Mouse (Mus musculus) neutrophil, adult 83 days (primary cell): Measurements from ENCODE around the gene Tppp3. TPM values are rescaled to one million over a fixed set of nuclear protein-coding genes. Genes with fewer than 3 reads are reported as not detected.

ENCODE experiments used
- total RNA-seq, 2 experiments: library from RNA; stranded (reverse); gene quantifications; one replicate each; pipeline ENCODE4 v1.2.4; 2023

Tppp3 gene
- total RNA-seq, result 1 to 10 TPM; 6.6 to 8.5 TPM

DNA sequence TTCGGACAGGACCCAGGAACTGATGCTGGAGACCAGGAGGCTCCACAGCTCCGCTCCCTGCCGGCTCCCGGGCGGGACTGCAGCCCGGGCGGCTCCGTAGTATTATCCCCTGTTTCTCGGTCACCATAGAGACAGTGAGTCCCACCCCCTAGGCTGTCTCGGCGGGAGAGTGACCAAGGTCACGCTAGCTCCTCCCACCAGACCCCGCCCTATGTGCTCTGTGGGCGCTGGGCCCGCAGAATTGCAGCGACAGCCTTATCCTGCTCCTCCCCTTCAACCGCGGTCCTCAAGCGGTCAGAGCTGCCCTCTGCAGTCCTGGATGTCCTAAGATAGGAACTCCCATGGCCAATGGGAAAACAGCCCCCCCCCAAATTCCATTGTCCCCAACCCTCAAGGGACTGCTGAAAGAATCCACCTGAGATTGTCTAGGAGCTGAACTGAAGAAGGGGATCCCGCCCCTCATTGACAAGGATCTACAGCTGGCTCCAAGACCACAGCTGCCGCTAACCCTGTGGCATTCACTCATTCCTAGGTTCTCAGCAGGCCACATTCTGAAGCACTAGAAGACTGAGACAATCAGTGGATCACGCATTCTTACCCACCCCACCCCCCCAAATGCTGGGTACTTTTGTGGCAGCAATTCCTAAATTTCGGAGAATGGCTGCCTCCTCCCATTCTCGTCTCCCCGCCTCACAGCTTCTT is at the start of gene Tppp3:
Gene Tppp3 (minus strand): TSS at position 213 of the 702 bp plus-strand sequence.

DNA sequence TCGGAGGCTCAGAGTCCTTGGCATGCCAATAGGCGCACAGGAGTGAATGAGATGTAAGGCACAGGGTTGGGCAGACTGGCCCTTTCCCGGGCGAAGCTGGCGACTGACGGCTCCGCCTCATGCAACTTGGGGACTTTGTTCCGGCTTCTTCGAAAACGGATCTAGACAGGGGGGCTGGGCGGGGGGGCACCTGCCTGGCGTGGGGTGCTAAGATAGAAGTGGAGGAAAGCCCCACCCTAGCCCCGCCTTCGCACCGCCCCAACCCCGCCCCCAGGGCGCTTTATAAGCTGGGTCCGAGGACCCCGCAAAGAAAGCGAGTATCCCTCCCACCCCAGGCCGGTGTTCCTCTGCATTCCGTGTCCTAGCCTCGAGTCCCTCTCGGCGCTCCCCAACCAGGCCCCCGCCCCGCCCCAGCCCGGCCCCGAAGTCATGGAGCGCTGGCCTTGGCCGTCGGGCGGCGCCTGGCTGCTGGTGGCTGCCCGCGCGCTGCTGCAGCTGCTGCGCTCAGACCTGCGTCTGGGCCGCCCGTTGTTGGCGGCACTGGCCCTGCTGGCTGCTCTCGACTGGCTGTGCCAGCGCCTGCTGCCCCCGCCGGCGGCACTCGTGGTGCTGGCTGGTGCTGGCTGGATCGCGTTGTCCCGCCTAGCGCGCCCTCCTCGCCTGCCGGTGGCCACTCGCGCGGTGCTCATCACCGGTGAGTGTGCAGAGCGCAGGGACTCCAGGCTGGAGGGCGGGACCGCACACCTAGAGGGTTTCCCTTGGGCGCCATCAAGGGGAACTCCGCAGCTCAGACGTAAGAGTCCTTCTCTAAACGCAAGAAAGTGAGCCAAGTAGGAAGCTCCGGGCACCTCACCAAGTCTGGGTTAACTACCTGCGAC is 47.3 kb upstream of the Tppp3 start, which contains the start of gene Hsd11b2:
Gene Hsd11b2 (plus strand): TSS at position 320 of the 878 bp plus-strand sequence.

DNA sequence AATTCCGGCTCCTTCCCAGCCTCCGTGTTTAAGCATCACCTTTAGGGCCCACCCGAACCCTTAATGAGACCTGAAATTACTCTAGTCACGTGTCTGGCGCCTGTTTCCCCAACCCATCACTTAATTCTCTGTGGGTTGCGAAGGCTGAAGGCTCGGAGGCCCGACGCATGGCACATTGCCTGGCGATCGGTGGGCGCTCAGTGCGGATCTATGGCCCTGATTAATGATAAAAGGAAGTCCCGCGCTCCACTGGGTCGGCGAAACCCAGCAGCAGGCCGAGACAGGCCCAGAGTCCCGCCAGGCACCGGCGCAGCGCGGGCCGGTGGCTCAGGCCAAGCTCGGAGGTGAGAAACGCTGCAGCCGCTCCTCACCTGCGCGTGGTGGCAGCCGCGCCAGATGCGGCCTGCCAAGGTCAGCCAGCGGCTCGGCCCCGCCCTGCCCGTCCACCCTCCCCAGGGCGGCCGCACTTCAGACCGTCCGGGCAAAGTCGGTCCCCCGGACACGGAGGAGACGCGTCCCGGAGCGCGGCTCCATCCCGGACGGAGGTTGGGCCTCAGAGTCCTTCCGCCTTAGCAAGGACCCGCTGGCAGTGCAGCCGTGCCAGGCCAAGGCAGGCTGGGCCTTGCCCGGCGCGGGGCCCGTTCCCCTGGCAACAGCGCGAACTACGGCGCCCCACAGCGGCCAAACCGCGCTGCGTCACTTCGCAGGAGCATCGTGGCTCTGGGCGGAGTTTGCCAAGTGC is 25.3 kb upstream of the Tppp3 start, which contains the start of gene Zdhhc1:
Gene Zdhhc1 (minus strand): TSS at position 464 of the 742 bp plus-strand sequence.

Other genes starting within 250 kb of the Tppp3 start
- 10 to 100 TPM; 28.4 to 40.9 TPM for gene D230025D16Rik, start 246.4 kb downstream of the Tppp3 start, total RNA-seq
- gene B3gnt9, start 216.4 kb downstream of the Tppp3 start, total RNA-seq, result 1 to 10 TPM in 1 of 2 experiments, under 1 TPM in 1; 0.46 to 1.0 TPM
- 10 to 100 TPM; 14.7 to 15.1 TPM for gene Tradd, start 206.9 kb downstream of the Tppp3 start, total RNA-seq
- gene Fbxl8, start 206.9 kb downstream of the Tppp3 start, total RNA-seq, result 1 to 10 TPM; 4.4 to 7.2 TPM
- under 1 TPM in 1 of 2 experiments, not detected in 1; 0.75 TPM for gene Hsf4, start 201.7 kb downstream of the Tppp3 start, total RNA-seq
- not detected for gene Nol3, start 195.4 kb downstream of the Tppp3 start, total RNA-seq
- gene 4931428F04Rik, start 181.7 kb downstream of the Tppp3 start, total RNA-seq, result 1 to 10 TPM; 1.4 to 1.8 TPM
- gene Exoc3l, start 175.4 kb downstream of the Tppp3 start, total RNA-seq, result 1 to 10 TPM; 1.0 to 1.5 TPM
- gene E2f4, start 173.9 kb downstream of the Tppp3 start, total RNA-seq, result 10 to 100 TPM; 58.9 to 66.0 TPM
- gene Elmo3, start 165.9 kb downstream of the Tppp3 start, total RNA-seq, result 1 to 10 TPM in 1 of 2 experiments, under 1 TPM in 1; 0.81 to 1.7 TPM
- gene Lrrc29, start 145.2 kb downstream of the Tppp3 start, total RNA-seq, result 1 to 10 TPM; 5.8 to 6.6 TPM
- gene Tmem208, start 145.2 kb downstream of the Tppp3 start, total RNA-seq, result 10 to 100 TPM; 25.0 to 27.3 TPM
- gene Fhod1, start 123.6 kb downstream of the Tppp3 start, total RNA-seq, result 10 to 100 TPM; 32.7 to 37.5 TPM
- 1 to 10 TPM in 1 of 2 experiments, under 1 TPM in 1; 0.82 to 1.2 TPM for gene Slc9a5, start 122.7 kb downstream of the Tppp3 start, total RNA-seq
- gene Plekhg4, start 98.3 kb downstream of the Tppp3 start, total RNA-seq, result under 1 TPM in 1 of 2 experiments, not detected in 1; 0.22 TPM
- under 1 TPM in 1 of 2 experiments, not detected in 1; 0.13 TPM for gene Kctd19, start 58.0 kb downstream of the Tppp3 start, total RNA-seq
- gene Lrrc36, start 58.0 kb downstream of the Tppp3 start, total RNA-seq, result under 1 TPM in 1 of 2 experiments, not detected in 1; 0.24 TPM
- 1 to 10 TPM; 1.1 to 2.7 TPM for gene Zdhhc1, start 25.4 kb upstream of the Tppp3 start, total RNA-seq
- gene Hsd11b2, start 47.2 kb upstream of the Tppp3 start, total RNA-seq, result not detected
- gene Atp6v0d1, start 94.5 kb upstream of the Tppp3 start, total RNA-seq, result 100 to 1,000 TPM; 144 to 160 TPM
- 10 to 100 TPM; 16.3 to 18.2 TPM for gene Ripor1, start 133.7 kb upstream of the Tppp3 start, total RNA-seq
- 100 to 1,000 TPM in 1 of 2 experiments, 10 to 100 TPM in 1; 89.8 to 102 TPM for gene Ctcf, start 165.0 kb upstream of the Tppp3 start, total RNA-seq
- gene Agrp, start 165.9 kb upstream of the Tppp3 start, total RNA-seq, result under 1 TPM in 1 of 2 experiments, not detected in 1; 0.66 TPM
- gene Carmil2, start 214.7 kb upstream of the Tppp3 start, total RNA-seq, result 10 to 100 TPM in 1 of 2 experiments, 1 to 10 TPM in 1; 9.1 to 10.2 TPM
- gene Acd, start 229.6 kb upstream of the Tppp3 start, total RNA-seq, result 10 to 100 TPM; 28.2 to 31.5 TPM
- 1 to 10 TPM; 6.2 to 9.9 TPM for gene Pard6a, start 229.6 kb upstream of the Tppp3 start, total RNA-seq
- gene 4933405L10Rik, start 236.1 kb upstream of the Tppp3 start, total RNA-seq, result not detected
- gene Enkd1, start 236.7 kb upstream of the Tppp3 start, total RNA-seq, result 10 to 100 TPM in 1 of 2 experiments, 1 to 10 TPM in 1; 8.0 to 10.5 TPM